Mouse (Mus musculus) spleen, postnatal 14 days (tissue): ENCODE measurements at regions not wholly inside any gene's neighbourhood (a gene's known extent, or its start where the extent isn't known, plus 50 kb on each side); places are given as distances from the start of the nearest gene placed in this dataset.

Experiments used
- DNase-seq, 2 experiments: peaks; one replicate each; pipeline ENCODE4 v3.0.0; 2021 to 2022; ENCODE audit warnings: low spot score in 2 of 2

GRCm38 (mm10) chr16:77237631-77238357, 224.3 kb downstream of the Usp25 start:
- no peak for DNase-seq

- DNase-seq: no peak
Observed at GRCm38 (mm10) chr16:77237272-77237603, 223.7 kb downstream of the Usp25 start.

- no peak for DNase-seq
Observed at GRCm38 (mm10) chr16:77236509-77237271, 223.2 kb downstream of the Usp25 start.

- no peak for DNase-seq
Observed at GRCm38 (mm10) chr16:77236021-77236420, 222.5 kb downstream of the Usp25 start.

- DNase-seq: no peak
Observed at GRCm38 (mm10) chr16:77235449-77235848, 221.9 kb downstream of the Usp25 start.
